Mouse (Mus musculus): ENCODE results near the gene Crtam.

The Crtam gene

GRCm38 (mm10) chr9:41007785-41008184 lies 3.4 kb upstream of the Crtam start:
- DNase-seq (ENCODE audit: low spot score in 2 of 2): no peak

GRCm38 (mm10) chr9:40997116-40997779 lies 7.2 kb downstream of the Crtam start:
- DNase-seq (ENCODE audit: low spot score in 2 of 2): no peak

- no peak for DNase-seq (ENCODE audit: low spot score in 2 of 2)
Observed at GRCm38 (mm10) chr9:40994075-40994474, 10.4 kb downstream of the Crtam start.

- DNase-seq (ENCODE audit: low spot score in 2 of 2): no peak
Observed at GRCm38 (mm10) chr9:40991511-40991910, 12.9 kb downstream of the Crtam start.

GRCm38 (mm10) chr9:40989940-40990588 lies 14.4 kb downstream of the Crtam start:
- DNase-seq (ENCODE audit: low spot score in 2 of 2): peak in 1 of 2 experiments; percentile 80

- no peak for DNase-seq (ENCODE audit: low spot score in 2 of 2)
Observed at GRCm38 (mm10) chr9:40984313-40984712, 20.1 kb downstream of the Crtam start.

GRCm38 (mm10) chr9:40983758-40984157 lies 20.7 kb downstream of the Crtam start:
- no peak for DNase-seq (ENCODE audit: low spot score in 2 of 2)

- peak in 1 of 2 experiments; percentile 31 for DNase-seq (ENCODE audit: low spot score in 2 of 2)
Observed at GRCm38 (mm10) chr9:40982480-40982879, 21.9 kb downstream of the Crtam start.

GRCm38 (mm10) chr9:40974042-40974801 lies 30.2 kb downstream of the Crtam start:
- peak; percentile 14 to 40 for DNase-seq (ENCODE audit: low spot score in 2 of 2)

GRCm38 (mm10) chr9:40964418-40964714 lies 40.1 kb downstream of the Crtam start:
- peak in 1 of 2 experiments; percentile 4 for DNase-seq (ENCODE audit: low spot score in 2 of 2)

GRCm38 (mm10) chr9:40963586-40964417 lies 40.6 kb downstream of the Crtam start, which contains the start of gene Jhy:
Gene Jhy (minus strand): TSS chr9:40964118.
- DNase-seq (ENCODE audit: low spot score in 2 of 2): no peak

GRCm38 (mm10) chr9:40961401-40961800 lies 43.0 kb downstream of the Crtam start:
- DNase-seq (ENCODE audit: low spot score in 2 of 2): no peak

GRCm38 (mm10) chr9:40949039-40949615 lies 55.3 kb downstream of the Crtam start:
- no peak for DNase-seq (ENCODE audit: low spot score in 2 of 2)

- DNase-seq (ENCODE audit: low spot score in 2 of 2): no peak
Observed at GRCm38 (mm10) chr9:40948473-40948872, 56.0 kb downstream of the Crtam start.

GRCm38 (mm10) chr9:40947131-40947530 lies 57.3 kb downstream of the Crtam start:
- DNase-seq (ENCODE audit: low spot score in 2 of 2): no peak

GRCm38 (mm10) chr9:40937425-40937824 lies 67.0 kb downstream of the Crtam start:
- no peak for DNase-seq (ENCODE audit: low spot score in 2 of 2)

- DNase-seq (ENCODE audit: low spot score in 2 of 2): no peak
Observed at GRCm38 (mm10) chr9:40933323-40933722, 71.1 kb downstream of the Crtam start.

GRCm38 (mm10) chr9:40927351-40927980 lies 77.0 kb downstream of the Crtam start:
- DNase-seq (ENCODE audit: low spot score in 2 of 2): no peak

Measured in left cerebral cortex, adult 9 months (tissue).